Mouse (Mus musculus) midbrain, embryonic 12.5 days (tissue): Measurements from ENCODE around the gene Bsn. TPM values are rescaled to one million over a fixed set of nuclear protein-coding genes. Genes with fewer than 3 reads are reported as not detected.

ENCODE experiments used
- ATAC-seq: fragments of 200-750 bp; cut with Nextera tagmentation; 2 replicates; pipeline ENCODE4 v1.8.0; 2017; ENCODE audit warnings: low read depth, moderate TSS enrichment, moderate library complexity; ENCODE audit not compliant: low FRiP score
- H3K27ac ChIP-seq: fragments of 300-500 bp; sonication (generic); replicated peaks from 2 replicates; pipeline ENCODE4 v1.5.1; 2016; ENCODE audit warnings: mild to moderate bottlenecking
- H3K27me3 ChIP-seq: fragments of 300-500 bp; sonication (generic); 2 replicates; pipeline ENCODE4 v1.6.1; 2016; ENCODE audit warnings: mild to moderate bottlenecking
- H3K36me3 ChIP-seq: fragments of 300-500 bp; sonication (generic); 2 replicates; pipeline ENCODE4 v1.6.1; 2016
- H3K4me1 ChIP-seq: fragments of 300-500 bp; sonication (generic); 2 replicates; pipeline ENCODE4 v1.6.1; 2016
- H3K4me2 ChIP-seq: fragments of 300-500 bp; sonication (generic); replicated peaks from 2 replicates; pipeline ENCODE4 v1.6.1; 2016; ENCODE audit warnings: mild to moderate bottlenecking, moderate library complexity
- H3K4me3 ChIP-seq: fragments of 300-500 bp; sonication (generic); 2 replicates; pipeline ENCODE4 v1.5.1; 2016; ENCODE audit warnings: mild to moderate bottlenecking
- H3K9ac ChIP-seq: fragments of 300-500 bp; sonication (generic); replicated peaks from 2 replicates; pipeline ENCODE4 v1.6.1; 2016; ENCODE audit warnings: mild to moderate bottlenecking, moderate library complexity
- H3K9me3 ChIP-seq: fragments of 300-500 bp; sonication (generic); 2 replicates; pipeline ENCODE4 v1.6.1; 2016; ENCODE audit warnings: mild to moderate bottlenecking
- WGBS: fragments of 180-500 bp; shearing (Covaris S2); methylation state at CpG from one replicate; pipeline ENCODE4 v1.1.7; 2016; 5-methylcytosine and 5-hydroxymethylcytosine counted together
- microRNA-seq: library from miRNA; unstranded; fragments of <30 nt; microRNA quantifications from one replicate; pipeline ENCODE4, GENCODE M21; 2017
- polyA plus RNA-seq: library from polyadenylated mRNA; unstranded; fragments of >200 nt; fragmentation: Nextera tagmentation; extraction: Ambion mirVana; gene quantifications from 2 replicates; pipeline ENCODE4 v1.2.1, GENCODE M21; 2016

Bsn gene
- polyA plus RNA-seq, 1 experiment from 2014 or later = 4.4 TPM

DNA sequence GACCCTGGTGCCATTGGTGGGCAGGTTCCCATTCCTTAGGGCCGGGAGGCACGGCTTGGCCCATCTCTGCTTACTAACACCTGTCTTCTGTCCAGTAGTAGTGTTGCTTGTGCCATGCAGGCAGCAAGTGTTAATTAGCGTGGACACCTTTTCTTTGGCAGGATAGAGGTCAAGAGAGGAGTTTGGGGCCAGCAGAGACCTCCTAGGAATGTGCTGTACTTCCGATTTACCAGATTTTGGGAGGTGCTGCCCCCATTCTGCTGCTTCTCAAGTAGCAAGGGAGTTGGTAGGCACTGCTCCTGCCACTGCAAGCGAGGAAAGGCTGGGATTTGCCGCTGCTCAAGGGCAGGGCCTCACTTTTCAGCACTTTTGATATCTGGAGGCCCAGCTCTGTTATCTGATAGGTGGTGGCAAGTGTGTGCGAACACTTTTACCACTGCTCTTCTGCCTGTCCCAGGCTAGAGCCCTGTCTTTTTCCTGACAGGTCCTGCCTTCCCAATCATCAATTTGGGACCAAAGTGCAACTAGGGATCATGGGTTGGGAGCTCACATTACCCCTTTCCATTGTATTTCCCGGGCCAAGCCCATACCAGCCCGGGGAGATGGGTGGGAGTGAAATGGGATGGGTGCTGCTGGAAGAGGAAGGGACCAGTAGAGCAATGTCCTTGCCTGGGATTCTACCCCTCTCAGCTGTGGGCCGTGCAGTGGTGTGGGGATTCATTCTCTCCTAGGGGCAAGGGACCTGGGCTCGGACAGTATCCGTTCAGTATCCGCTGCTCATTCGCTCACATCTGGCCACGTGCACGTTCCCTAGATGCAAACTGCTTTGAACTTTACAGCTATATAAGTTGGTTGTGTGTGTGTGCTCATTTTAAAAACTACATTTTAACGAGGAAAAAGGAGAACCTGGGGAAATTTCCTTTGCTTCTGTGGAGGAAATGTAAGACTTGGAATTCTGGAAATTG is 142.3 kb downstream of the Bsn start:
- 47% methylated on average over 17 of the region's 17 CpGs for WGBS
- peak overlapping the region; percentile 72 for H3K4me3 ChIP-seq
- peaks cover 56% of the 10 kb centered on the region for H3K36me3 ChIP-seq
- peak overlapping the region; percentile 75 for H3K27ac ChIP-seq
- peak overlapping the region; percentile 98 for H3K4me2 ChIP-seq
- ATAC-seq = no peak
- peaks cover 19% of the 10 kb centered on the region for H3K4me1 ChIP-seq
- H3K9me3 ChIP-seq = no peaks in the 10 kb centered on the region
- peak overlapping the region; percentile 72 for H3K9ac ChIP-seq
- no peaks in the 10 kb centered on the region for H3K27me3 ChIP-seq

GRCm38 (mm10) chr9:108046582-108046981 is 143.6 kb downstream of the Bsn start:
- peaks cover 59% of the 10 kb centered on the region for H3K36me3 ChIP-seq
- ATAC-seq = no peak
- no peaks in the 10 kb centered on the region for H3K9me3 ChIP-seq
- H3K27ac ChIP-seq = no peak overlapping the region
- no peaks in the 10 kb centered on the region for H3K27me3 ChIP-seq
- H3K4me1 ChIP-seq = peaks cover 19% of the 10 kb centered on the region
- no peak overlapping the region for H3K9ac ChIP-seq
- WGBS = 91% methylated on average over 4 of the region's 4 CpGs
- H3K4me3 ChIP-seq = no peak overlapping the region
- H3K4me2 ChIP-seq = no peak overlapping the region

Small RNAs within 50 kb of the gene (microRNA-seq; reads per million reads assigned to microRNA genes)
- not detected for gene Gm47303
- gene Mir7088 = not detected

Other genes with a start within 250 kb of the Bsn start
- 22.7 and 23.3 TPM in 2 replicates for gene Traip, start 240.2 kb downstream of the Bsn start, polyA plus RNA-seq
- gene Uba7, start 214.9 kb downstream of the Bsn start, polyA plus RNA-seq = 5.5 and 8.1 TPM in 2 replicates
- gene Gm20661, start 207.3 kb downstream of the Bsn start, polyA plus RNA-seq = 1.8 and 2.2 TPM in 2 replicates
- gene Inka1, start 204.5 kb downstream of the Bsn start, polyA plus RNA-seq = 16.1 and 24.6 TPM in 2 replicates
- gene Cdhr4, start 197.9 kb downstream of the Bsn start, polyA plus RNA-seq = 2.6 TPM in 2 replicates
- 0.98 TPM in 2 replicates for gene Gm20662, start 194.0 kb downstream of the Bsn start, polyA plus RNA-seq
- gene Ip6k1, start 187.9 kb downstream of the Bsn start, polyA plus RNA-seq = 94.2 and 100 TPM in 2 replicates
- 17.3 and 18.2 TPM in 2 replicates for gene Gmppb, start 141.1 kb downstream of the Bsn start, polyA plus RNA-seq
- 3.2 and 4.6 TPM in 2 replicates for gene Amigo3, start 137.2 kb downstream of the Bsn start, polyA plus RNA-seq
- 0.14 TPM in 1 of 2 replicates, not detected in the other for gene Mst1, start 109.9 kb downstream of the Bsn start, polyA plus RNA-seq
- gene Rnf123, start 107.0 kb downstream of the Bsn start, polyA plus RNA-seq = 41.2 and 43.4 TPM in 2 replicates
- gene Apeh, start 95.8 kb downstream of the Bsn start, polyA plus RNA-seq = 63.2 and 70.2 TPM in 2 replicates
- 64.7 and 67.0 TPM in 2 replicates for gene Dag1, start 73.6 kb upstream of the Bsn start, polyA plus RNA-seq
- 67.9 and 78.4 TPM in 2 replicates for gene Nicn1, start 100.0 kb upstream of the Bsn start, polyA plus RNA-seq
- 25.0 and 30.0 TPM in 2 replicates for gene Amt, start 106.5 kb upstream of the Bsn start, polyA plus RNA-seq
- gene Rhoa, start 115.7 kb upstream of the Bsn start, polyA plus RNA-seq = 324 and 379 TPM in 2 replicates
- gene Tcta, start 115.8 kb upstream of the Bsn start, polyA plus RNA-seq = 39.9 and 41.7 TPM in 2 replicates
- 656 and 692 TPM in 2 replicates for gene Gpx1, start 148.5 kb upstream of the Bsn start, polyA plus RNA-seq
- gene Usp4, start 157.5 kb upstream of the Bsn start, polyA plus RNA-seq = 135 and 142 TPM in 2 replicates
- gene 1700102P08Rik, start 202.4 kb upstream of the Bsn start, polyA plus RNA-seq = 1.7 and 2.4 TPM in 2 replicates
- 1.3 and 1.7 TPM in 2 replicates for gene Ccdc36, start 238.1 kb upstream of the Bsn start, polyA plus RNA-seq
- not detected in 2 replicates for gene BC048562, start 246.1 kb upstream of the Bsn start, polyA plus RNA-seq